Mouse (Mus musculus): ENCODE results near the gene Pip4k2b. TPM values are rescaled to one million over a fixed set of nuclear protein-coding genes. Genes with fewer than 3 reads are reported as not detected.
"Not testable (repeated sequence)": the region's sequence is repeated elsewhere in the genome, so short reads cannot be mapped to it uniquely, and the experiment has no call there.

Pip4k2b gene
- polyA plus RNA-seq, 1 experiment from 2014 or later = 1.8 TPM

DNA sequence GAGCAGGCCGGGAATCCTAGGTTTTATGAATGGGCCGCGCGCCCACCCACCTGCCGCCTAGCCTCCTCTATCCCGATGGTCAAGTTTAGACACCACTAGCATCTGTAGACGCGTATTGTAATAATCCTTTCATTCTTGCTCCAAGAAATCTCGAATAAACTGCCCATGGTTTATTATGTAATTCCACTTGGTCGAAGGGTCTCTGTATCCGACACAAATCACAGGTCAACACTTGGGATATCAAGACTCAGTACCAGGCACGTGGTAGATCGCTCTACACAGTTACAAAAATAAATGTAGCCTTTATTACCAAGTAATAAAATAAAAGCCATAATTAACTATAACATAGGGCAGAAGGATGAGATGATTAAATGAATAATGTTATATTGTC, 822 bp upstream of the Pip4k2b start:
- H3K27me3 ChIP-seq = no peaks in the 10 kb centered on the region
- H3K9ac ChIP-seq = peak overlapping the region; percentile 92; the same call in 1 of the 2 replicates
- no peak overlapping the region; the same call in 1 of the 2 replicates for H3K27ac ChIP-seq
- peak overlapping the region; percentile 84 for H3K4me3 ChIP-seq
- peak overlapping the region; percentile 54 for H3K4me2 ChIP-seq
- no peak for ATAC-seq (ENCODE audit: borderline replicate concordance, extremely low read depth, low FRiP score, low TSS enrichment)
- H3K9me3 ChIP-seq = no peaks in the 10 kb centered on the region
- peaks cover 22% of the 10 kb centered on the region for H3K4me1 ChIP-seq
- peaks cover 38% of the 10 kb centered on the region for H3K36me3 ChIP-seq
- WGBS = 8% methylated on average over 13 of the region's 13 CpGs

- ATAC-seq (ENCODE audit: borderline replicate concordance, extremely low read depth, low FRiP score, low TSS enrichment) = peak; percentile 97
- Histone ChIP-seq H3K4me1 (peaks cover 24% of the 10 kb centered on the region), H3K27ac (peak overlapping the region; percentile 96), H3K4me2 (peak overlapping the region; percentile 72), H3K9me3 (no peaks in the 10 kb centered on the region), H3K9ac (peak overlapping the region; percentile 92), H3K36me3 (peaks cover 33% of the 10 kb centered on the region), H3K4me3 (peak overlapping the region; percentile 84), H3K27me3 (no peaks in the 10 kb centered on the region)
- 0% methylated on average over 32 of the region's 57 CpGs for WGBS
Measured at GRCm38 (mm10) chr11:97744718-97745330, 320 bp upstream of the Pip4k2b start.

- no peak for ATAC-seq (ENCODE audit: borderline replicate concordance, extremely low read depth, low FRiP score, low TSS enrichment)
- H3K36me3 ChIP-seq = peaks cover 20% of the 10 kb centered on the region
- H3K4me3 ChIP-seq = peak overlapping the region; percentile 84
- H3K27ac ChIP-seq = 0 out of 2 replicates have a peak overlapping the region, but pooled peaks have one; percentile 14
- H3K9me3 ChIP-seq = no peaks in the 10 kb centered on the region
- H3K4me2 ChIP-seq = peak overlapping the region; percentile 72
- peak overlapping the region; percentile 76 for H3K9ac ChIP-seq
- H3K27me3 ChIP-seq = no peaks in the 10 kb centered on the region
- peaks cover 27% of the 10 kb centered on the region for H3K4me1 ChIP-seq
- 14% methylated on average over 9 of the region's 9 CpGs for WGBS
Measured at GRCm38 (mm10) chr11:97743423-97743822, 1.1 kb downstream of the Pip4k2b start.

- peak overlapping the region; percentile 84 for H3K4me3 ChIP-seq
- H3K27me3 ChIP-seq = no peaks in the 10 kb centered on the region
- no peak overlapping the region for H3K9ac ChIP-seq
Measured at GRCm38 (mm10) chr11:97742591-97742990, 1.9 kb downstream of the Pip4k2b start.

GRCm38 (mm10) chr11:97742157-97742556, 2.3 kb downstream of the Pip4k2b start:
- H3K27me3 ChIP-seq = no peaks in the 10 kb centered on the region
- no peak overlapping the region for H3K27ac ChIP-seq
- peaks cover 29% of the 10 kb centered on the region for H3K4me1 ChIP-seq
- no peak overlapping the region for H3K4me2 ChIP-seq
- 89% methylated on average over 5 of the region's 5 CpGs for WGBS
- no peak overlapping the region for H3K4me3 ChIP-seq
- H3K36me3 ChIP-seq = peaks cover 11% of the 10 kb centered on the region
- no peak for ATAC-seq (ENCODE audit: borderline replicate concordance, extremely low read depth, low FRiP score, low TSS enrichment)
- no peaks in the 10 kb centered on the region for H3K9me3 ChIP-seq
- no peak overlapping the region for H3K9ac ChIP-seq

More at GRCm38 (mm10) chr11:97742591-97742990, 1.9 kb downstream of the Pip4k2b start:
- Histone ChIP-seq H3K27ac (no peak overlapping the region), H3K36me3 (peaks cover 12% of the 10 kb centered on the region), H3K4me2 (peak overlapping the region; percentile 72), H3K9me3 (no peaks in the 10 kb centered on the region), H3K4me1 (peaks cover 29% of the 10 kb centered on the region)
- ATAC-seq (ENCODE audit: borderline replicate concordance, extremely low read depth, low FRiP score, low TSS enrichment) = no peak
- 79% methylated on average over 9 of the region's 9 CpGs for WGBS

DNA sequence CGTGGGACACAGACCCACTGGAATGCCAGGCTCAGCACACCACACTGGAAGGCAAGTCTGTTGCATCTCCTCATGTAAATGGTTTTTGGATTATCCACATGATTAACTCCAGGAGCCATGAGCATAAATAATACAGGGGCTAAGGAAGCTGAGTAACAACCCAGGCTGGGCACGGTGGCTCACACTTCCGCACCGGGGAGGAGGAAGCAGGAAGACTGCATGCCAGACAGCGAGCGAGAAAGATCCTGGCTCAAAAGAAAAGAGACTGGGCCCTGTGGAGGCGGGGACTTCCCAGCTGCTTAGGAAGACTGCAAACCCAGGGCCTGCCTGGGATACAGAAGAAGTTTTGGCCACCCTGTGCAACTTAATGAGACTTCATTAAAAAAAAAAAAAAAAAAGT, 4.3 kb downstream of the Pip4k2b start:
- Histone ChIP-seq H3K4me3 (no peak overlapping the region), H3K27ac (peak overlapping the region; percentile 59), H3K9me3 (no peaks in the 10 kb centered on the region), H3K27me3 (no peaks in the 10 kb centered on the region), H3K36me3 (no peaks in the 10 kb centered on the region), H3K4me2 (no peak overlapping the region), H3K4me1 (peaks cover 29% of the 10 kb centered on the region), H3K9ac (no peak overlapping the region)
- ATAC-seq (ENCODE audit: borderline replicate concordance, extremely low read depth, low FRiP score, low TSS enrichment) = no peak
- 44% methylated on average over 7 of the region's 7 CpGs for WGBS

- H3K9me3 ChIP-seq = no peaks in the 10 kb centered on the region
- ATAC-seq (ENCODE audit: borderline replicate concordance, extremely low read depth, low FRiP score, low TSS enrichment) = no peak
- H3K4me3 ChIP-seq = no peak overlapping the region
- no peaks in the 10 kb centered on the region for H3K36me3 ChIP-seq
- 88% methylated on average over 3 of the region's 3 CpGs for WGBS
- no peak overlapping the region for H3K4me2 ChIP-seq
- no peak overlapping the region for H3K27ac ChIP-seq
- peaks cover 29% of the 10 kb centered on the region for H3K4me1 ChIP-seq
- no peak overlapping the region for H3K9ac ChIP-seq
- no peaks in the 10 kb centered on the region for H3K27me3 ChIP-seq
Measured at GRCm38 (mm10) chr11:97739155-97739554, 5.3 kb downstream of the Pip4k2b start.

- Histone ChIP-seq H3K9me3 (no peaks in the 10 kb centered on the region), H3K4me1 (peaks cover 29% of the 10 kb centered on the region), H3K27ac (no peak overlapping the region), H3K4me2 (no peak overlapping the region), H3K4me3 (no peak overlapping the region), H3K27me3 (no peaks in the 10 kb centered on the region), H3K36me3 (no peaks in the 10 kb centered on the region), H3K9ac (no peak overlapping the region)
- no peak for ATAC-seq (ENCODE audit: borderline replicate concordance, extremely low read depth, low FRiP score, low TSS enrichment)
- WGBS = 53% methylated on average over 6 of the region's 6 CpGs
Measured at GRCm38 (mm10) chr11:97738703-97739102, 5.8 kb downstream of the Pip4k2b start.

DNA sequence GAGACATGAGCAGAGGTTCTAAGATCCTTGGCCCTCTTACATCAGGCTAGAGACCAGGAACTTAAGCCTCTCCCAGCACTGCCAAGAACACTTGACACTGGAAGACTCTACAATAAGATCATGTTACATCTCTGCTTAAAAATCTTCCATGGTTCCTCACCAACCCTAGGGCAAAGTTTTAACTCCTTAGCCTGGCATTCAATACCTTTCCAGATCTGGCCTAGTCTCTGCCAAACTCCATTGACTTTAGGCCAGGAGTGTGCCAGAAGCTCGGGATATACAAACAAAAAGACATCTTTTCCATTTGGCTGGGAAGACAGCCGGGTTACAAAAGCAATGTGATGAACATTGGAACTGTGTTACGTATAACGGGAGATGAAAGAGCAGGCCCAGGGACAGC, 6.9 kb downstream of the Pip4k2b start:
- Histone ChIP-seq H3K9ac (no peak overlapping the region), H3K36me3 (no peaks in the 10 kb centered on the region), H3K4me2 (no peak overlapping the region), H3K9me3 (no peaks in the 10 kb centered on the region), H3K4me1 (peaks cover 19% of the 10 kb centered on the region), H3K27ac (0 out of 2 replicates have a peak overlapping the region, but pooled peaks have one; percentile 4), H3K27me3 (no peaks in the 10 kb centered on the region), H3K4me3 (no peak overlapping the region)
- 67% methylated on average over 4 of the region's 4 CpGs for WGBS
- no peak for ATAC-seq (ENCODE audit: borderline replicate concordance, extremely low read depth, low FRiP score, low TSS enrichment)

- WGBS = 91% methylated on average over 5 of the region's 5 CpGs
- Histone ChIP-seq H3K27me3 (no peaks in the 10 kb centered on the region), H3K9me3 (no peaks in the 10 kb centered on the region), H3K36me3 (peaks cover 7% of the 10 kb centered on the region; the same call in 1 of the 2 replicates), H3K27ac (no peak overlapping the region), H3K4me3 (no peak overlapping the region), H3K4me2 (no peak overlapping the region), H3K9ac (no peak overlapping the region), H3K4me1 (peaks cover 11% of the 10 kb centered on the region; the same call in 1 of the 2 replicates)
- ATAC-seq (ENCODE audit: borderline replicate concordance, extremely low read depth, low FRiP score, low TSS enrichment) = no peak
Measured at GRCm38 (mm10) chr11:97736645-97737044, 7.9 kb downstream of the Pip4k2b start.

DNA sequence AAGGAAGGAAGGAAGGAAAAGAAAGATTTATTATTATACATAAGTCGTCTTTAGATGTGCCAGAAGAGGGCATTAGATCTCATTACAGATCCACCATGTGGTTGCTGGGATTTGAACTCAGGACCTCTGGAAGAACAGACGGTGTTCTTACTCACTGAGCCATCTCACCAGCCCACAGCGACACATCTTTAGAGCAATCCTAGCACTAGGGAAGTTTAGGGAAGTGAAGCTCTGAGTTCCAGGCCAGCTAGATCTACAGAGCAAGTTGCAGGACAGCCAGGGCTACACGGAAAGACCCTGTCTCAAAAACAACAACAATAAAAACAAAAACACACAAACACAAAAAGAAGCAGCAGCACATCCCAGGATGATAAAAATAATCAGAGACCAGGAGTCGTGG, 9.7 kb downstream of the Pip4k2b start:
- WGBS = 79% methylated on average over 5 of the region's 5 CpGs
- H3K9ac ChIP-seq; ATAC-seq (ENCODE audit: borderline replicate concordance, extremely low read depth, low FRiP score, low TSS enrichment); H3K27me3 ChIP-seq; H3K27ac ChIP-seq; H3K4me2 ChIP-seq; H3K4me3 ChIP-seq; H3K9me3 ChIP-seq; H3K4me1 ChIP-seq: not testable (repeated sequence)
- H3K36me3 ChIP-seq = peaks cover 17% of the 10 kb centered on the region; the same call in 1 of the 2 replicates

- H3K4me3 ChIP-seq = no peak overlapping the region
- H3K27me3 ChIP-seq = no peaks in the 10 kb centered on the region
- peak overlapping the region; percentile 61; the same call in 1 of the 2 replicates for H3K27ac ChIP-seq
- H3K4me2 ChIP-seq = 0 out of 2 replicates have a peak overlapping the region, but pooled peaks have one; percentile 16
- 0 out of 2 replicates have a peak, but pooled peaks cover 3% of the 10 kb centered on the region for H3K4me1 ChIP-seq
- 45% methylated on average over 10 of the region's 10 CpGs for WGBS
- H3K9me3 ChIP-seq = no peaks in the 10 kb centered on the region
- ATAC-seq (ENCODE audit: borderline replicate concordance, extremely low read depth, low FRiP score, low TSS enrichment) = peak; percentile 23; the same call in 1 of the 2 replicates
- peaks cover 27% of the 10 kb centered on the region for H3K36me3 ChIP-seq
- H3K9ac ChIP-seq = no peak overlapping the region
Measured at GRCm38 (mm10) chr11:97733689-97734088, 10.8 kb downstream of the Pip4k2b start.
